Mouse (Mus musculus) embryonic facial prominence, embryonic 14.5 days (tissue): ENCODE results near the gene Hykk. TPM values are rescaled to one million over a fixed set of nuclear protein-coding genes. Genes with fewer than 3 reads are reported as not detected.

Experiments used
- ATAC-seq: fragments of 200-750 bp; cut with Nextera tagmentation; 2 replicates; pipeline ENCODE4 v1.8.0; 2017; ENCODE audit warnings: low read depth, moderate number of reproducible peaks, moderate TSS enrichment
- DNase-seq: peaks from one replicate; pipeline ENCODE4 v3.0.0-alpha.2; 2015; ENCODE audit warnings: low spot score
- H3K27ac ChIP-seq: fragments of 300-500 bp; sonication (generic); replicated peaks from 2 replicates; pipeline ENCODE4 v1.5.1; 2014; ENCODE audit warnings: low read depth, mild to moderate bottlenecking, low read length, moderate library complexity
- H3K27me3 ChIP-seq: fragments of 300-500 bp; sonication (generic); replicated peaks from 2 replicates; pipeline ENCODE4 v1.6.1; 2014; ENCODE audit warnings: low read length; ENCODE audit not compliant: control insufficient read depth, insufficient read depth
- H3K36me3 ChIP-seq: fragments of 300-500 bp; sonication (generic); 2 replicates; pipeline ENCODE4 v1.6.1; 2014; ENCODE audit warnings: low read length, mixed read lengths; ENCODE audit not compliant: control insufficient read depth, insufficient read depth
- H3K4me1 ChIP-seq: fragments of 300-500 bp; sonication (generic); 2 replicates; pipeline ENCODE4 v1.6.1; 2014; ENCODE audit warnings: antibody characterized with exemption, low read length; ENCODE audit not compliant: control insufficient read depth, insufficient read depth
- H3K4me2 ChIP-seq: fragments of 300-500 bp; sonication (generic); 2 replicates; pipeline ENCODE4 v1.6.1; 2014; ENCODE audit warnings: low read depth, mild to moderate bottlenecking, low read length, moderate library complexity, mixed read lengths
- H3K4me3 ChIP-seq: fragments of 300-500 bp; sonication (generic); 2 replicates; pipeline ENCODE4 v1.5.1; 2014; ENCODE audit warnings: low read depth, mild to moderate bottlenecking, low read length
- H3K9ac ChIP-seq: fragments of 300-500 bp; sonication (generic); 2 replicates; pipeline ENCODE4 v1.6.1; 2014; ENCODE audit warnings: low read depth, mild to moderate bottlenecking, low read length, moderate library complexity, mixed read lengths
- H3K9me3 ChIP-seq: fragments of 300-500 bp; sonication (generic); 2 replicates; pipeline ENCODE4 v1.6.1; 2016; ENCODE audit warnings: low read length; ENCODE audit not compliant: control insufficient read depth
- WGBS: fragments of 180-500 bp; shearing (Covaris S2); extraction: QIAGEN DNeasy Blood & Tissue Kit; methylation state at CpG from one replicate; pipeline ENCODE4 v1.1.7; 2014; 5-methylcytosine and 5-hydroxymethylcytosine counted together
- polyA plus RNA-seq: library from polyadenylated mRNA; unstranded; fragments of >200 nt; fragmentation: Nextera tagmentation; extraction: Ambion mirVana; gene quantifications from 2 replicates; pipeline ENCODE4 v1.2.1, GENCODE M21; 2014

The Hykk gene
- polyA plus RNA-seq, 1 experiment from 2014 or later: 5.0 TPM

DNA sequence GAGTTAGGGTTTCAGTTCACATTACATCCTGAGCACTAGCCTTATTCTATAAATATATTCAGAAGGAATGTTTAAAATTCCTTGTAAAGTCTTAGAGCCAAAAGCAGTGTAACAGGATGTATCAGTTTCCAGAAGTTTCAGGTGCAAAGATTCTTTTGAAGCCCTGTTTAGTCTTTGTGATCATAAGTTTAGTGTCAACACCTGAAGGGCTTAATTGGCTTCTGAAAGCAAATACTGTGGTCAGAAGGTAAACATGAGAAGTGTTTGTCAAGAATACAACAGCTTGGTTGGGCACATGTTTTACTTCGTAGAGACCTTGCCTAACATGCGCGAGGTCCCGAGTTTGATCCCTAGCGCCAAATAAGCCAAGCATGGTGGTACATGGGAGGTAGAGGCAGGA lies 1.7 kb downstream of the Hykk start:
- Histone ChIP-seq H3K4me3 (no peak overlapping the region), H3K27me3 (no peaks in the 10 kb centered on the region), H3K9ac (no peak overlapping the region), H3K9me3 (peaks cover 4% of the 10 kb centered on the region; the same call in 1 of the 2 replicates), H3K4me1 (peaks cover 6% of the 10 kb centered on the region; the same call in 1 of the 2 replicates), H3K4me2 (no peak overlapping the region), H3K27ac (no peak overlapping the region), H3K36me3 (peaks cover 13% of the 10 kb centered on the region; the same call in 1 of the 2 replicates)
- WGBS: 85% methylated on average over 5 of the region's 5 CpGs
- peak; percentile 30 for DNase-seq
- ATAC-seq: no peak; the same call in 1 of the 2 replicates

DNA sequence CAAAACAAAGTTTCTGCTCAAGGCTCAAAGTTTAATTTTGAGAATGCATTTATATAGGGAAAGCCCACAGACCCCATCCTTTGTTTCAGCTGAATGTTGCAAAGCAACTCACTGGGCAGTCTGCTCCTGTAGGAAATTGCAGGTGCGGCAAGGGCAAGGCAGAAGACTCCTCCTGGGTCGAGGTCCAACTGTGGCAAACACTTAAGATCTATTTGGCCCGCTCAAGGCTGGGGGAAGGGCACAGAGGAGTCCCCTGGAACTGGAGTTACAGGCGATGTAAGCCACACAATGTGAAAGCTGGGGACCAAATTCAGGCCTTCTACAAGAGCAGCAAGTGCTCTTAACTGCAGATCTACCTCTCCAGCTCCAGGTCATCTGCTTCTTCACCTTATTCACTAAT lies 2.9 kb downstream of the Hykk start:
- WGBS: 46% methylated on average over 4 of the region's 4 CpGs

DNA sequence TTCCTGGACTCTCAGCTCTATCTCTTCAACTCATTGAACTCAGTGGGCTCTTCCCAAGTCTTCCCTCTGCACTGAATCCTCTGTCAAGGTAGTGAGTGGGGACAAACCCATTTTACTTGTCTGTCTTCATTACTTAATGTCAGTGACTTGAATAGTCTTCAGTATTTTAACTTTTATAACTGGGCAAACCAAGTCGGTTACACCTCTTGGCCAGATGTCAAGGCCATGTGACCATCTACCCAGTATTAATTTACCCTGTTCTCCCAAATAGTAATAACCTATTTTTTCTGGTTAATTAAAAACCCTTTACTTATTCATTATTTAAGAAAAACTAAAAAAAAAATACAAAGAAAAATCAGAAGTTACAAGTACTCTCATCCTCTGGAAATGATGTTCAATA lies 13.7 kb downstream of the Hykk start:
- no peaks in the 10 kb centered on the region for H3K36me3 ChIP-seq
- H3K4me3 ChIP-seq: no peak overlapping the region
- no peaks in the 10 kb centered on the region for H3K27me3 ChIP-seq
- H3K9me3 ChIP-seq: no peaks in the 10 kb centered on the region
- 92% methylated on average over 1 of the region's 1 CpGs for WGBS
- H3K4me2 ChIP-seq: no peak overlapping the region
- DNase-seq (no peak), ATAC-seq (no peak)
- H3K4me1 ChIP-seq: no peaks in the 10 kb centered on the region
- H3K9ac ChIP-seq: no peak overlapping the region
- no peak overlapping the region for H3K27ac ChIP-seq

More for the DNA sequence above, 2.9 kb downstream of the Hykk start:
- H3K9me3 ChIP-seq: peaks cover 4% of the 10 kb centered on the region; the same call in 1 of the 2 replicates
- no peak overlapping the region for H3K27ac ChIP-seq
- H3K4me2 ChIP-seq: no peak overlapping the region
- H3K27me3 ChIP-seq: no peaks in the 10 kb centered on the region
- DNase-seq (no peak), ATAC-seq (no peak)
- no peak overlapping the region for H3K9ac ChIP-seq
- peaks cover 6% of the 10 kb centered on the region; the same call in 1 of the 2 replicates for H3K4me1 ChIP-seq
- H3K4me3 ChIP-seq: no peak overlapping the region
- peaks cover 13% of the 10 kb centered on the region; the same call in 1 of the 2 replicates for H3K36me3 ChIP-seq

DNA sequence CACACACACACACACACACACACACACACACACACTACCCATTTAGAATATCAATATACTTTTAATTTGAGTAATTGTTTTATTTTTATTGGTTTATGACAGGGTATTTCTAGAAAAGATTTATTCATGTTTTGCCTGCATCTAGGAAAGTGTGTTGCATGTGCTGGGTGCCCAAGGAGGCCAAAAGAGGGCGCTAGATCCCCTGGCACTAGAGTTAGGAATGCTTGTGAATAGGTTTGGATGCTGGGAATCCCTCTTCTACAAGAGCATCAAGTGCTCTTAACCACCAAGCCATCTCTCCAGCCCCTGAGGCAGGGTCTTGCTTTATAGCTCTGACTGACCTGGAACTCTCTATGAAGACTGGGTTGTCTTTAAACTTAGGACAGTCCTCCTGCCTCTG lies 14.7 kb downstream of the Hykk start:
- Histone ChIP-seq H3K36me3 (no peaks in the 10 kb centered on the region), H3K9ac (no peak overlapping the region), H3K4me1 (no peaks in the 10 kb centered on the region), H3K4me2 (no peak overlapping the region), H3K27ac (no peak overlapping the region), H3K27me3 (no peaks in the 10 kb centered on the region), H3K9me3 (no peaks in the 10 kb centered on the region), H3K4me3 (no peak overlapping the region)
- DNase-seq (no peak), ATAC-seq (no peak)
- 5% methylated on average over 1 of the region's 1 CpGs for WGBS

DNA sequence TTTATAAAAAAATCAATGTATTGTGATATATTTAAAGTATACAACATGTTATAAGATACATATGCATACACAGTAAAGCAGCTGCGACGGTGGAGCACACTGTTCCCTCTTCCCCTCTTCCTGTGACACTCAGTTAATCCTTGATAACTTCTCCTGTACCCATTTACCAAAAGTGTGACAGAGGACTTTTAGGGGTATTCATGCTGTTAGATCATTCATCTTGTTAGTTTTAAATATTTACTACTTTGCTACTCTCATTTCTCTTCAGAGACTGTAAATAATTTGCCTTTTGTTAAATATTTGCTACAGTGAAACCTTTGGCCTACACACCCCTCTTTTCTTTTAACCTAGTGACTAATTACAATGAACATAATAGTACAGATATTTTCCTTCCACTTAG lies 15.3 kb downstream of the Hykk start:
- 67% methylated on average over 2 of the region's 2 CpGs for WGBS
- H3K4me3 ChIP-seq: no peak overlapping the region
- H3K36me3 ChIP-seq: no peaks in the 10 kb centered on the region
- no peak for DNase-seq
- no peaks in the 10 kb centered on the region for H3K4me1 ChIP-seq
- no peak overlapping the region for H3K9ac ChIP-seq
- ATAC-seq: no peak
- H3K4me2 ChIP-seq: no peak overlapping the region
- H3K27ac ChIP-seq: no peak overlapping the region
- no peaks in the 10 kb centered on the region for H3K27me3 ChIP-seq
- no peaks in the 10 kb centered on the region for H3K9me3 ChIP-seq

DNA sequence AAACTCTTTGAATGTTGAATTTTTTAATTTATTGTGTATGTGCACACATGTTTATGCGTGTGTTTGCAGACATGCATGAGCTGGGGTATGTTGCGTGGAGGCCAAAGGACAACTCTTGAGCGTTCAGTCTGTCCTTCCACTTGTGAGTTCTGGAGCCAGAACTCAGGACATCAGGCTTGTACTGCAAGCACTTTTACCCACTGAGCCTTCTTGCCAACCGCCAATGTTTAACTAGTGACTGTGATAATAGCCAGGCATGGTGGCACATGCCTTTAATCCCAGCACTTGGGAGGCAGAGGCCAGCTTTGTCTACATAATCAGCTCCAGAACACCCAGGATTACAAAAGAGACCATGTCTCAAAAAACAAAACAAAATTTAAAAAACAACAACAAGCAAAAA lies 25.0 kb downstream of the Hykk start:
- ATAC-seq (no peak), DNase-seq (no peak)
- Histone ChIP-seq H3K9me3 (no peaks in the 10 kb centered on the region), H3K27me3 (no peaks in the 10 kb centered on the region), H3K9ac (no peak overlapping the region), H3K4me1 (no peaks in the 10 kb centered on the region), H3K27ac (no peak overlapping the region), H3K4me2 (no peak overlapping the region), H3K4me3 (no peak overlapping the region), H3K36me3 (peaks cover 19% of the 10 kb centered on the region; the same call in 1 of the 2 replicates)
- 88% methylated on average over 4 of the region's 4 CpGs for WGBS

DNA sequence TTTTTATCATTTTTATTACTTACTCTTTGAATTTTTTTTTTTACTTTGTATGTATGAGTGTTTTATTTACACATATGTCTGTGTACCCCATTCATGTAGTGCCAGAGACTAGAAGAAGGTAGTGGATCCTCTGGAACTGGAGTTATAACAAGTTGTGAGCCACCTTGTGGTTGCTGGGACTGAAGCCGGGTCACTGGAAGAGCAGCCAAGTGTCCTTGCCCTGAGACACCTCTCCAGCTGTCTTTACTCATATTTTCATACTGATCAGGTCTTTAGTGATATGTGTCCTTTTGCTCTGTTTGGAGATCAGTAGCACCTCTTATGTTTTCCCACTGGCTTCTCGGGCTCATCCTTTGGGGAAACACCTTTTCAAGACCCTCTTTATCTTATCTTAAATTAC lies 27.4 kb downstream of the Hykk start:
- no peaks in the 10 kb centered on the region for H3K9me3 ChIP-seq
- no peak overlapping the region for H3K9ac ChIP-seq
- no peak for ATAC-seq
- no peaks in the 10 kb centered on the region for H3K27me3 ChIP-seq
- WGBS: 81% methylated on average over 2 of the region's 2 CpGs
- no peak overlapping the region for H3K27ac ChIP-seq
- H3K4me3 ChIP-seq: no peak overlapping the region
- DNase-seq: no peak
- no peak overlapping the region for H3K4me2 ChIP-seq
- peaks cover 10% of the 10 kb centered on the region; the same call in 1 of the 2 replicates for H3K36me3 ChIP-seq
- H3K4me1 ChIP-seq: no peaks in the 10 kb centered on the region

DNA sequence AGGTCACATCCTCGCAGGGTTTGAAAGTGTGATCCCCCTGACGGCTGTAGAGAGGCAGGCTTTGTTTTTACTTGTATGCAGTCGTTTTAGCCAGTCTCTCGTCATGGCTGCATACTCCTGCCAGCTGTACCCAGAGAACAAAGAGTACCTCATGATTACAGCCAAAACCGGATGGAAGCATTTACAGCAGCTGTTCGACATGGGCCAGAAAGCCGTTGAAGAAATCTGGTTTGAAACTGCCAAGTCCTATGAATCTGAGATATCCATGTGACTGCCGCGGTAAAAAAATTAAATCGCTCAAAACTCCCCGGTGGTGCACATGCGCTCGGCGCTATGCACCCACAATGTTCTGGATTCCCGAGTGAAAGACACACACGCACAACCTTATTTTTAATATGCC lies 29.2 kb downstream of the Hykk start:
- H3K27me3 ChIP-seq: no peaks in the 10 kb centered on the region
- H3K9ac ChIP-seq: no peak overlapping the region
- H3K4me2 ChIP-seq: no peak overlapping the region
- peaks cover 7% of the 10 kb centered on the region; the same call in 1 of the 2 replicates for H3K36me3 ChIP-seq
- no peaks in the 10 kb centered on the region for H3K4me1 ChIP-seq
- WGBS: 58% methylated on average over 16 of the region's 16 CpGs
- no peak overlapping the region; the same call in 1 of the 2 replicates for H3K27ac ChIP-seq
- H3K4me3 ChIP-seq: no peak overlapping the region
- no peaks in the 10 kb centered on the region for H3K9me3 ChIP-seq
- ATAC-seq: no peak
- DNase-seq: peak; percentile 62

DNA sequence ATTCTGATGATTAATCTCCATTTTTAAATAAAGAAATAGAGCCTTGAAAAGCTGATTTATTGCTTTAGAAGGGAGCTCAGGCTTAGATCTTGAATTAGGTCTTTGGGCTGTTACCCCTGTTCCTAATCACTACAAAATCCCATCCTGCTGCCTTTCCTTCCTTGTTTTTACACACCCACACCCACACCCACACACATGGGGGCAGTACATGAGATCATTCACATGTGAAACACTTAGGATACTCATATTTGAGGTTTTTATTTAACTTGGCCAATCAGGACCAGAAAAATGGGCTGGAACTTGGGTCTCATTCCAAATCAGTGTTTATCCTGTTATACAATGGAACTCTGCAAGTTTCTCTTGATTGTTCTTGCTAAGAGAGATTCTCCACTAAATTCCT lies 32.4 kb downstream of the Hykk start:
- Histone ChIP-seq H3K4me1 (peaks cover 10% of the 10 kb centered on the region; the same call in 1 of the 2 replicates), H3K4me3 (no peak overlapping the region), H3K9me3 (no peaks in the 10 kb centered on the region), H3K4me2 (no peak overlapping the region), H3K9ac (no peak overlapping the region), H3K27me3 (no peaks in the 10 kb centered on the region), H3K36me3 (peaks cover 30% of the 10 kb centered on the region), H3K27ac (no peak overlapping the region)
- DNase-seq (no peak), ATAC-seq (no peak)
